Mouse (Mus musculus) testis, adult 2 months (tissue): ENCODE measurements around the gene 2610028H24Rik. TPM values are rescaled to one million over a fixed set of nuclear protein-coding genes. Genes with fewer than 3 reads are reported as not detected.
A peak's percentile ranks its signal among the peaks of the same experiment; 100 is the strongest.

ENCODE experiments used
- H3K27ac ChIP-seq: fragments of 200-500 bp; 2 replicates; pipeline ENCODE4 v1.5.1; 2012; ENCODE audit warnings: low read depth, low read length; ENCODE audit not compliant: control insufficient read depth, insufficient read depth
- H3K27me3 ChIP-seq: fragments of 200-500 bp; 2 replicates; pipeline ENCODE4 v1.6.1; 2012; ENCODE audit warnings: mild to moderate bottlenecking, low read length, moderate library complexity; ENCODE audit not compliant: control insufficient read depth, insufficient read depth
- H3K36me3 ChIP-seq: fragments of 200-500 bp; 2 replicates; pipeline ENCODE4 v1.6.1; 2012; ENCODE audit warnings: mild to moderate bottlenecking, low read length; ENCODE audit not compliant: control insufficient read depth, insufficient read depth
- H3K4me1 ChIP-seq: fragments of 200-500 bp; 2 replicates; pipeline ENCODE4 v1.6.1; 2012; ENCODE audit warnings: low read length; ENCODE audit not compliant: control insufficient read depth, insufficient read depth
- H3K4me3 ChIP-seq: fragments of 200-500 bp; 2 replicates; pipeline ENCODE4 v1.5.1; 2012; ENCODE audit warnings: low read depth, mild to moderate bottlenecking, low read length, moderate library complexity, mixed read lengths; ENCODE audit not compliant: control insufficient read depth
- CTCF ChIP-seq: fragments of 200-500 bp; IDR thresholded peaks from 2 replicates; pipeline ENCODE4 v1.5.1; 2012; ENCODE audit warnings: low read depth, mild to moderate bottlenecking, inconsistent platforms, low read length, moderate library complexity; ENCODE audit not compliant: control insufficient read depth, insufficient read depth, insufficient replicate concordance
- POLR2A ChIP-seq: fragments of 200-500 bp; IDR thresholded peaks from 2 replicates; pipeline ENCODE4 v1.6.1; 2012; ENCODE audit warnings: low read depth, mild to moderate bottlenecking, inconsistent platforms, low read length, moderate library complexity; ENCODE audit not compliant: control insufficient read depth
- polyA plus RNA-seq: library from polyadenylated mRNA; depleted of rRNA; stranded (reverse); fragments of >200 nt; gene quantifications from 2 replicates; pipeline ENCODE4 v1.2.3, GENCODE M21; 2012

The 2610028H24Rik gene
- polyA plus RNA-seq, 1 experiment, result 0.23 TPM

GRCm38 (mm10) chr10:76462721-76463120, 13.8 kb downstream of the 2610028H24Rik start:
- TF ChIP-seq POLR2A (no peak), CTCF (no peak)
- H3K4me1 ChIP-seq, result 0 out of 2 replicates have a peak, but pooled peaks cover 3% of the 10 kb centered on the region
- H3K4me3 ChIP-seq, result no peak overlapping the region
- H3K27ac ChIP-seq, result peak overlapping the region; percentile 66; the same call in 1 of the 2 replicates
- no peaks in the 10 kb centered on the region for H3K27me3 ChIP-seq
- no peaks in the 10 kb centered on the region for H3K36me3 ChIP-seq

GRCm38 (mm10) chr10:76468203-76469162, 19.6 kb downstream of the 2610028H24Rik start, which contains the start of the genes Mcm3ap and Ybey:
Gene Mcm3ap (plus strand): TSS chr10:76468927.
Gene Ybey (minus strand): TSS chr10:76469114.
- H3K27me3 ChIP-seq, result no peaks in the 10 kb centered on the region
- H3K36me3 ChIP-seq, result no peaks in the 10 kb centered on the region
- peak; percentile 86 for TF ChIP-seq POLR2A
- TF ChIP-seq CTCF, result no peak
- peak within 1 kb of the TSS; percentile 86 for H3K27ac ChIP-seq
- peak within 1 kb of the TSS; percentile 100 for H3K4me3 ChIP-seq
- no peaks in the 10 kb centered on the region; the same call in 1 of the 2 replicates for H3K4me1 ChIP-seq

DNA sequence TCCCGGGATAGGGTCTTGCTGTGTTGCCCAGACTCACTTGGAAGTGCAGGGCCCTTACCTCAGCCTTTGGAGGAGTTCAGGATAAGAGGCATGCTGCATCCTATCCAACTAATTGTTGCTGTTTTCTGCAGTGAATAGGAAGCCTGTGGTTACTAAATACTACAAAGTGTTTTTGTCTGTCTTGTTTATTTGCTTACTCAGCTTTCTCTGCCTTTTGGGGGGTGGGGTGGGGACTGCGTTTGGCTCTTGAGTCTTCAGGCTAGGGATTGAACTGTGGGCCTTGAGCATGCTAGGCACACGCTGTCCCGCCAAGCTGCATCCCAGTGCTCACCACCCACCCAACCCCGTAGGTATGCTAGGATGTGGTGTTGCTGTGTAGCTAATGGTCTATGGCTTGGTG, 24.9 kb downstream of the 2610028H24Rik start:
- no peak overlapping the region for H3K27ac ChIP-seq
- no peaks in the 10 kb centered on the region; the same call in 1 of the 2 replicates for H3K36me3 ChIP-seq
- H3K27me3 ChIP-seq, result no peaks in the 10 kb centered on the region
- no peak for TF ChIP-seq POLR2A
- no peaks in the 10 kb centered on the region; the same call in 1 of the 2 replicates for H3K4me1 ChIP-seq
- H3K4me3 ChIP-seq, result no peak overlapping the region

DNA sequence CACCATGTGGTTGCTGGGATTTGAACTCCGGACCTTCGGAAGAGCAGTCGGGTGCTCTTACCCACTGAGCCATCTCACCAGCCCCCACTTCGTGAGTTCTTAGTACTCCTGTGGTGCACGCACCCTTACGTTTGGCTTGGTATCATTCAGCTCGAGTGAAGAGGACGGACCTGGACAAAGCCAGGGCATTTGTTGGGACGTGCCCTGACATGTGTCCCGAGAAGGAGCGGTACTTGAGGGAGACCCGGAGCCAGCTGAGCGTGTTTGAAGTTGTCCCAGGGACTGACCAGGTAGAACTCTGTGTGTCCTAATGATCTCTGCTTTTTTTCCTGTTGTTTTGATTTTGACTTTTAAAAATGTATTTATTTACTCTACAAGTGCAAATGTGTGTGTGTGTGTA, 32.0 kb downstream of the 2610028H24Rik start:
- peaks cover 4% of the 10 kb centered on the region for H3K36me3 ChIP-seq
- H3K27me3 ChIP-seq, result no peaks in the 10 kb centered on the region
- no peak overlapping the region for H3K4me3 ChIP-seq
- TF ChIP-seq POLR2A (no peak), CTCF (no peak)
- no peak overlapping the region for H3K27ac ChIP-seq
- H3K4me1 ChIP-seq, result no peaks in the 10 kb centered on the region

DNA sequence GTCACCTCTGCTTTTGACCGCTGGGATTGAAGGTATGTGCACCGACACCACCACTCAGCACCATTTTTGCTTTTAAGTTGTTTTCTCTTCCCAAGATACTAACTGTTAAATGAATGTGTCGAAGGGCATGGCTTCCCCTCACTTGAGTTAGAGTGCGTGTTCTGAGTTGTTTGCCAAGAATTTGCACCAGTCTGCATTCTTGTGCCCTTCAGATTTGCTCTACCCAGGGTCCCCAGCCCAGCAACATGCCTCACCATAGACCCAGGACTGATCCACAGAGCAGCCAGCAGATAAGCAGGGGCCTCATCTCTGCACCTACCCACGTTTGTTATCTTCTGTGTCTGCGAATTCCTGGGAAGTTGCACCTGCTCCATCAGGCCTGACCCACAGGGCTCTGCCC, 32.6 kb downstream of the 2610028H24Rik start:
- no peak overlapping the region for H3K27ac ChIP-seq
- no peak overlapping the region for H3K4me3 ChIP-seq
- no peaks in the 10 kb centered on the region for H3K4me1 ChIP-seq
- H3K36me3 ChIP-seq, result peaks cover 4% of the 10 kb centered on the region
- no peaks in the 10 kb centered on the region for H3K27me3 ChIP-seq
- TF ChIP-seq POLR2A (no peak), CTCF (no peak)

DNA sequence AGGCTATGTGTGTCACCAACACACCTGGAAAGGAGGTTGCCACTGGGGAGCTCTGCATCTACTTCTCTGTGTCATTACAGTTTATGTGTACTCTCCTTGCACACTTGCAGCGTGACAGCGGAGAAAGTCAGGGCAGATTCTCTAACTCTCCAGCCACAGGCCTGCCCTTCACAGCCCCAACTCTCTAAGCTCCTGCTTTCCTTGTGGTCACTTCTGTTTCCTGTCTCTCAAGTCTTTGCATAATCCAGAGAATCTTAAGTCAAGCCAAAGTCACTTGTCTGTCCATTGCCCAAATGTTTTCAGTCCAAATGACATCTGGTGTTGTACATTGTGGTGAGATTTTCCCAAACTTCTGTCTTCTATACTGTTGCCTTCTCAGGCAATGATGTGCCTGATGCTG, 37.4 kb downstream of the 2610028H24Rik start:
- TF ChIP-seq POLR2A, result no peak
- TF ChIP-seq CTCF, result no peak
- H3K36me3 ChIP-seq, result peaks cover 16% of the 10 kb centered on the region
- H3K27ac ChIP-seq, result no peak overlapping the region
- no peaks in the 10 kb centered on the region for H3K27me3 ChIP-seq
- no peak overlapping the region for H3K4me3 ChIP-seq
- no peaks in the 10 kb centered on the region for H3K4me1 ChIP-seq

DNA sequence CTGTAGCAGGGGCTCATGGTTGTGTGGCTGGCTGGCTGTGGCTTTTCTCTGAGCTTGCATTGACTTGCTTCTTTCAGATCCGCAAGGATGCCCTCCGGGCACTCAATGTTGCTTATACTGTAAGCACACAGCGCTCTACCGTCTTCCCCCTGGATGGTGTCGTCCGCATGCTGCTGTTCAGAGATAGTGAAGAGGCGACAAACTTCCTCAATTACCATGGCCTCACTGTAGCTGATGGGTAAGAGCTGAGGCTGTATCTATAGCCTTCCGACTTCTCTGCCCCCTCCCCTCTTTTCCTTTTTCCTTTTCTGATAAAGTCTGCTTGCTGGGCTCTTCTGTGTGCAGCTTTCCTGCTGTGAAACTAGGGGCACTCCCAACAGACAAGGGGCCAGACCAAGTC, 39.4 kb downstream of the 2610028H24Rik start:
- Histone ChIP-seq H3K27me3 (no peaks in the 10 kb centered on the region), H3K27ac (no peak overlapping the region), H3K4me3 (no peak overlapping the region), H3K4me1 (no peaks in the 10 kb centered on the region), H3K36me3 (peaks cover 14% of the 10 kb centered on the region)
- no peak for TF ChIP-seq POLR2A
